Mouse (Mus musculus) monocyte, adult 5-6 weeks (primary cell): Measurements from ENCODE around the gene Abcc3. TPM values are rescaled to one million over a fixed set of nuclear protein-coding genes. Genes with fewer than 3 reads are reported as not detected.

Source experiments
- ATAC-seq: fragments of 153-309, 156-312 bp; replicated peaks from 2 replicates; pipeline ENCODE4 v1.8.0; 2017; ENCODE audit warnings: mild to moderate bottlenecking; ENCODE audit not compliant: low TSS enrichment, insufficient number of reproducible peaks, severe bottlenecking, poor library complexity, low FRiP score
- total RNA-seq: library from RNA; stranded (forward); fragments of 200-1000, 200-491, 200-594 nt; gene quantifications from 3 replicates; pipeline ENCODE4 v1.2.3, GENCODE M21; 2017

Gene Abcc3
- total RNA-seq, 1 experiment from 2014 or later: 1.8 TPM

DNA sequence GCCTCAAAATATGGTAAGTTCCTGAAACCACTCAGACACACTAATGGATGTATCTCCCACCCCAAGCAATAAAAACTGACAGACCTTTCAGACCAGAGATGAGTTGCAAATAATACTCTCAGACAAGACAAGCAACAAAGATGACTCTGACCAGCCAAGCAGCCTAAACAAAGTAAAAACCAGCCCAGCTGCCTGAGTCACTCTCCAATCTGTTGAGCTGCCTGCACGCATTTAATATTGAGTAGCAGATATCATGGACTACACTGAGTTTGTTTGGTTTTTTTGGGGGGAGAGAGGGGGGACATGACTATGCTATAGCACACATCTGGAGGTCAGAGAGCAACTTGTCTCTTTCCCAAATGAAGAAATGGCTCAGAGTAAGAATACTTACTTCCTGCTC lies 77.5 kb downstream of the Abcc3 start:
- no peak for ATAC-seq

GRCm38 (mm10) chr11:94314098-94314652 lies 78.6 kb downstream of the Abcc3 start:
- no peak for ATAC-seq

GRCm38 (mm10) chr11:94312733-94313132 lies 80.1 kb downstream of the Abcc3 start:
- ATAC-seq: no peak

- ATAC-seq: no peak
Measured at GRCm38 (mm10) chr11:94294996-94295845, 97.6 kb downstream of the Abcc3 start.

Other genes with a start within 250 kb of the Abcc3 start
- gene Tob1, start 181.5 kb downstream of the Abcc3 start, total RNA-seq: 13.1 to 21.2 TPM (median 16.5 TPM) in 3 replicates
- not detected in 3 replicates for gene Wfikkn2, start 147.0 kb downstream of the Abcc3 start, total RNA-seq
- not detected in 3 replicates for gene Gm21885, start 111.1 kb downstream of the Abcc3 start, total RNA-seq
- gene Luc7l3, start 71.0 kb downstream of the Abcc3 start, total RNA-seq: 180 to 368 TPM (median 210 TPM) in 3 replicates
- gene Ankrd40, start 65.0 kb downstream of the Abcc3 start, total RNA-seq: 51.5 to 78.7 TPM (median 72.6 TPM) in 3 replicates
- gene Cacna1g, start 81.2 kb upstream of the Abcc3 start, total RNA-seq: not detected in 3 replicates
- gene Spata20, start 93.2 kb upstream of the Abcc3 start, total RNA-seq: 0.67 TPM in 1 of 3 replicates, not detected in the others
- gene Epn3, start 107.0 kb upstream of the Abcc3 start, total RNA-seq: not detected in 3 replicates
- 0.19 TPM in 1 of 3 replicates, not detected in the others for gene Mycbpap, start 128.7 kb upstream of the Abcc3 start, total RNA-seq
- gene Rsad1, start 156.3 kb upstream of the Abcc3 start, total RNA-seq: 1.6 to 4.8 TPM (median 3.1 TPM) in 3 replicates
- gene Chad, start 172.1 kb upstream of the Abcc3 start, total RNA-seq: not detected in 3 replicates
- 1.8 to 10.8 TPM (median 2.8 TPM) in 3 replicates for gene Acsf2, start 208.9 kb upstream of the Abcc3 start, total RNA-seq
- gene Lrrc59, start 236.8 kb upstream of the Abcc3 start, total RNA-seq: 61.6 to 80.3 TPM (median 69.2 TPM) in 3 replicates